Mouse (Mus musculus) Muller cell, postnatal 12 days (primary cell): ENCODE results near the gene Smyd1.
A peak's percentile ranks its signal among the peaks of the same experiment; 100 is the strongest.
"Not testable (repeated sequence)": the region's sequence is repeated elsewhere in the genome, so short reads cannot be mapped to it uniquely, and the experiment has no call there.

Experiments used
- DNase-seq: peaks from one replicate; pipeline ENCODE4 v3.0.0-alpha.2; 2015; ENCODE audit errors: inconsistent ontology term

Gene Smyd1

DNA sequence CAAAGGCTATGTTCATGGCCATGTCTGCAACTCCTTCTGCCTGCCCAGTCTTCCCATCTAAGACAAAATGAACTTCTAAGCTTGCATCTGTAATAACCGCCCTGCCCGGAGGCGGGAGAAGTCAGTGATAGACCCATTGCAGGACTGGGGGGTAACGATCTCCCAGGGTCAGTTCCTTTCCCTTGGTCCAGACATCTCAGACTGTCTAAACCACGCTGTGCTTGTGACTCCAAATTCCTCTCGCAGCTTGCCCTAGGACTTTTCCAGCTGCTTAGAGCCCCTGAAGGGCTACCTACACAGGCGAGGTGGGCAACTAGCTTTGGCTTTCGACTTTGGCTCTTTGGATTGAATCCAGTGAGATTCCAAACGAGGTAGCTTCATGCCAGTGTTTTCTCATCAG is 2.8 kb upstream of the Smyd1 start:
- DNase-seq: no peak

DNA sequence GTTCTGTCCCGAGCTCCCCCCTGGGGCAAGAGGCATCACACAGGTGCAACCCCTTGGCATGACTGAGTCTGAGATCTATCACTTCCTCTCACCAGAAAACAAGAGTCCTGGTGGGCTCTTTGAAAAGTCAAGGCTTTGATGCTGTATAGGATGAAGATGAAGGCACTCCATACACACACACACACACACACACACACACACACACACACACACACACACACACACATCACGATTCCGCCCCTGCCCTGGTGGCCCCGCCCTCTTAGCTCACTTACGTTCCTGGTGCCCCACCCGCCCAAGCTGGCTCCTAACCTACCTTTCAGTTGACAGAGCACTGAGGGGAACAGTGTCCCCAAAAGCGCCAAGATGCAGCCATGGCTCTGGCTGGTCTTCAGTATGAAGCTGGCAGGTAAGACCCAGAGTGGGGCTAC is 473 bp upstream of the Smyd1 start, which contains the start of gene Cd8b1:
TSS of gene Cd8b1 (plus strand) at position 298 of the 431 bp plus-strand sequence.
- no peak for DNase-seq

DNA sequence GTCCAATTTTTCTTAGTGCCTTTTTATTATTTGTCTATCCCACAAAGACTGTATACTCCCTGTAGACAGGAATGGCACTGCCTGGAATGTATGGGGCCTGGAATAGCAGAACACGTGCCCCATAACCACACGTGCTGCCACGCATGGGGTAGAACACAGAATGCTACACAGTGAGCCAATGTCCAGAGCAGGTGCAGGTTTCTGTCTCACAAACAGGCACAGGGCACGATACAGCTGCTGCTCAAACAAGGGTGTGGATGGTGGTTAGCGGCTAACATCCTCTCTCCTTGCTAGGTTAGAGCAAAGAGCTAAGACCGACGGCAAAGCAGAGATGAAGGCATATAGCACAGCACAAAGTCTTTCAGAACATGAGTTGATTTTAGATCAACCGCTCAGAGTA is 14.5 kb downstream of the Smyd1 start:
- no peak for DNase-seq

DNA sequence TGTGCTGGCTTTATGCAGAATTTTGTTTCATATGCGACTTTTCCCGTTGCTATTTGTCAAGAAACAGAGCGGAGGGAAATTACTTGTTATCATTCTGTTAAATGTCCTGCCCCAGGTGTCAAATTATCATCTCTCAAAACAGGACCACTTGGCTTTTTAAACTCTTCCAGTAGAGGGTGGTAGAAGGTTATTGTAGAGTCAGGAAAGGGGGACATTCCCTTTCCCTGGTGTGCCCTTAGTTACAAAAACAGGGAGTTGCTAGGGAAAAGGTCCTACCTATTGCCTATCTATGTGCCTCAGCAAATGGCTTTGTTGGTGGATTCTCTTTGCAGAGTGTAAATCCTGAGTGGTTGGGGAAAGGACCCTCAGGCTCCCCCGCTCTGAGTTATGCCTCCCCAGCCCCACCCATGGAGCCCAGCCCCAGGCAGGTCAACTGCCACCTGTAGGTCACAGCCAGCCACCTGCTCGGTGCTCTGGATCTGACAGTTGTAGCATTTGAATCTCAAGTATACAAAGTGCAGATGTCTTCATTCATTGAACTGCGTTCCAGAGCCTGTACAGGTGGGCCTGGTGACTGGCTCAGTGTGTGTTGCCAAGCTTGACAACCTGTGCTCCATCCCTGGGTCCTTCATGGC is 19.8 kb downstream of the Smyd1 start:
- no peak for DNase-seq

DNA sequence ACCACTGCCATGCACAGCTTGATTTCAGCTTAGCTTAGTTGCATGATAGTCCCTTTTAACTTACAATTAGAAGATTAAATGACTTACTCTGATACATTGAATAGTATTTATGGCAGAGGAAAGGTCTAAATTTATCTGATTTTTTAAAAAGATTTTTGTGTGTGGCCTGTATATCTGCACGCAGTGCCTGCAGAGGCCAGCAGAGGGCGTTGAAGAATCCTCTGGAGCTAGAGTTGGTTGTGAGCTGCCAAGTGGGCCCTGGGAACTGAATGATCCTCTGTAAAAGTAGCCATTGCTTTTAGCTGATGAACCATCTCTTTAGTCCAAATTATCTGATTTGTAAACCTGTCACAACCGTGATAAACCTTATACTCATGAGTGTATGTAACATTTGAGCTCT is 23.3 kb downstream of the Smyd1 start:
- DNase-seq: no peak

DNA sequence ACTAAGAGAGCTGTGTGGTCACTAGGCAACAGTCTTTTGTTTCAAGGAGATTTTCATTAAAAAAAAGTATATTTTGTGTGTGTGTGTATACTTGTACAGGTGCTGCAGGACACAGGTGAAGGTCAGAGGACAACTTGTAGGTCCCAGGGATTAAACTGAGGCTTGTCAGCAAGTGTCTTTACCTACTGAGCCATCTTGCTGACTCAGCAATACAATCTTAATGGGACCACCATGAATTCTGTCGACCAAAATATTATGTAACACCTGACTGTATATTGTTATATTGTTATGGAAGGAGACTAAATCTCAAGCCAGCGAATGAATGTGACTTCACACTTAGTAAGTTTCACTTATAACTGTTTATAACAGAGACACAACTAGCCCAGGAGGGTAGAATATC is 24.0 kb downstream of the Smyd1 start:
- DNase-seq: no peak

DNA sequence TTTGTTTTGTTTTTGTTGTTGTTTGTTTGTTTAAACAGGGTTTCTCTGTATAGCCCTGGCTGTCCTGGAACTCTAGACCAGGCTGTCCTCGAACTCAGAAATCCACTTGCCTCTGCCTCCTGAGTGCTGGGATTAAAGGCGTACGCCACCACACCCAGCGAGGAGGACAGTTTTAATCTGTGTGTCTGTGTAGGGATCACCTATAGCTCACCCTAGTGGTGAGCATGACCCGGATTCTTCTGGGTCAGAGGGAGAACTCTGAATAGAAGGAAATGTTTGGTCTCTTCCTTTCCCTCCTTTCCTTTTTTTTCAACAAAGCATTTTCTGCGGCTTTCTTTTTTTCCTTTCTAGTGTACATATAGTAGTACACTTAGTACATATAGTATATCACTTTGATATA is 26.7 kb downstream of the Smyd1 start:
- no peak for DNase-seq

DNA sequence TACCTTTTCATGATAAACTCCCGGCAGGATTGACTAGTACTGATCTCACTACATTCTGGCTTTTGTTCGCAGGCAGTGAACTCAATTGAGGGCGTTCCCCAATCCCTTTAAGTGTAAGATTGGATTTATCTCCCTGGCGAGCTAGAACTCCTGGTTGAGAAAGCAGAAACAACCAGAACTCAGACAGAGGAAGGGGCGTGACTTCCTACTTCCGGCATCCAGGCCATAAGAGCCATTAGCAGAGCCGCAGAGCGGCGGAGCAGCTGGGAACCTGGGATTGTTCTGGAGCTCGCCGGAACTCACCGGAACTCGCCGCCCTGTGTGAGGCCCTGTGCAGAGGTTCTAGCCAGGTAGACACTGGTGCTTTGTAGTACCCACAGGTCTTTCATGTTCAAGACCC is 28.5 kb downstream of the Smyd1 start:
- no peak for DNase-seq

DNA sequence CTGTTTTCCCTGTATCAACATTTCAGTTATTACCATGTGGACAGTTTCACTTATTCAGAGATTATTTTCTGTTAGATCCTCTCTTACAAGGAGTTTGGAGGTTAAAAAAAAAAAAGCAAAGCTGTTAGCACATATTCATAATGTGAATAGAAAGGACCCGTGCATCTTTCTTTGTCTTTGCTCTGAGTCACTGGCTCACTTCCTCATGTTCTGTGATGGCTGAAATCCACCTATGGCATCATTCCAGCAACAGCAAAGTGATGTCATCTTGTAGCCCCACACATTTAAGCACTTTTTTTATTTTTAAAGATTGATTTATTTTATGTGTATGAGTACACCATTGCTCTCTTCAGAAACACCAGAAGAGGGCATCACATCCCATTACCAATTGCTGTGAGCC is 42.6 kb downstream of the Smyd1 start:
- peak; percentile 72 for DNase-seq

DNA sequence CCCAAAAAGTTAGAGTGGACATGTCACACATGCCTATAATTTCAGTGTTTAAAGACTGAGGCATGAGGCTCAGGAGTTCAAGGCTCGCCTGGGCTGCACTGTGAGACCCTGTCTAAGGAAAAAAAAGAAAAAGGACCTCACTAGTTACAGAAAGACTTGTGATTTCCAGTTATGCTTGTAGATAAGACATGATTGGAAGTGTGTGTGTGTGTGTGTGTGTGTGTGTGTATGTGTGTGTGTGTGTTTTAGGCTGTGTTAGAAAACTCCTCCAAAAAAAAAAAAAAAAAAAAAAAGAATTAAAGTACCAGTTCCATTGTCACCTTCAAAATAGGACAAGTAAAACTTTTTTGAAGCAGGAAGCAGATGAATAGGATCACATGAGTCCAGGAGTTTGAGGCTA is 47.4 kb downstream of the Smyd1 start:
- no peak for DNase-seq

DNA sequence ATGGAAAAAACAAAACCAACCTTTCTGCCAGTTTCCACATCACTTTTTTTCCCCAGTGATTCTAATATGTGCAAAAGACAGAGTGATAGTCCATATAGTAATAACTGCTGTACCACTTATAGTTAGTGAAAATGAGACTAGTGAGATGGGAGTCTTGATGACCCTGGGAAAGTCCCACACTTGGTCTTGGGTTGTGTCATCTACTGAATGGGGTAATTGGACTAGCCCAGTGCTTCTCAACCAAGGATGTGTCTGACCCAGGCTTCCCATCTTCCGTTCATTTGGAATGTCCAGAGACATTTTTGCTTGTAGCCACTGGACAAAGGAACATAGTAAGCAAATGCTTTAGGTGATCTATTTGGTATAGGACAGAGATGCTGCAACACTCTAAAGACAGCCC is 48.3 kb downstream of the Smyd1 start:
- DNase-seq: no peak

DNA sequence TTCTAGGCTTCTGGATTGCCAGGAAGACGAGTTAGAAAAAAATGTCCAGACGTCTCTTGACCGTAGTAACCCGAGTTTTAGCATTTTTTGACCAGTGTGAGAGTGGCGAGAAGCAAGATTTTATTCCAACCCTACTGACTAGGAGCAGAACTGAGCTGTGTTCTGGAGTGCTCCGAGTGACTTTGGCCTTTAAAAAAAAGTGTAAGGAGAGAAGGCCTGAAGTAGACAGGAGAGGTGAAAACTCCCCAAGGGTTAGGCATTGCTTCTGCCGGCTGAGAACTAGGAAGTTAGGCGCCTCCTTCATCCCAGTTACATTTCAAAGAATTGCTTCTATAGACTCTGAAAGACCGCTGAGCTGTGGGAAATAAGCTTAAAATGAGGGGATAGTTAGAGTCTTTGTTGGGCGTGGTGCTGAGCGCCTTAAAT is 49.7 kb downstream of the Smyd1 start:
- DNase-seq: peak; percentile 39

DNA sequence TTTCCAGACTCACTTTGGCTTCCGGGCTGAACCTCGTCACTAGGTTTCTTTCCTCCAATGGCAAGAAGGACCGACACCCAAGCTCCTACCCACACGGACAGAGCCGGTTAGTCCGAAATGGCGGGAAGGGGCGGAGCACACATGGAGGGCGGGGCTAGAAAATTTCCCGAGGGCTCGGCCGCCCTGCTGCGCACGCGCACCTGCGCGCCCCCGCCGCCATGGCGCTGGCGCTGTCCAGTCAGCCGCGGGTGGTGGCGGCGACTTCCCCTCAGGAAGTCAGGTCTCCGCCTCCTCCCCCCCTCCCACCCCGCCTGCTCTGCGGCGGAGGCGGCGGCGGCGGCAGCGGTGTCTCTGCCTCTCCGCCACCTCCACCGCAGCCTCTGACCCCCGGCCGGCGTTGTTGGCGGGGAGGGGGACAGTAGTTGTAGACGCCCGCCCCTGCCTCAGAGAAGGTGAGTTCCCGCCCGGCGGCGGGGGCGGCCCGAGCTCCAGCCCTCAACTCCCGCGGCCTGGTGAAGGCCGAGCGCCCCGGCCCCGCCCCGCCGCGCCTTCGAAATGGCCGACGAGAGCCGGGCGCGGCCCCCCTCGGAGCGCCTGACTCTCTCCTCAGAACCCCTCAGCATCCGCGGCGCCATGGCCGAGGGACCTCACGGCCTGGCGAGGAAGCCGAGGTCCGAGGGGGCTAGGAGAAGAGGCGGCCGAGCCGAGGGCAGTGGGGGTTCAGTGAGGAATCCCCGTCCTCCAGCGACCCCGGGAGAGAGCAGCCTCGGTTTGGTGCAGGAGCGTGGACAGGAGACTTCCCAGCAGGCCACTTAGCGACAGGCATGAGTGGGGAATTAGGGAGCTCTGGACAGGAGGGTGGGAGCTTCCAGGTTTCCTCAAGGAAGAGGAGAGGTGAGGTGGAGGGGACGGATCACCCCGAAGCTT is 50.4 kb downstream of the Smyd1 start, which contains the start of gene Krcc1:
TSS of gene Krcc1 (plus strand) at position 289 of the 927 bp plus-strand sequence.
- peak; percentile 99 for DNase-seq

DNA sequence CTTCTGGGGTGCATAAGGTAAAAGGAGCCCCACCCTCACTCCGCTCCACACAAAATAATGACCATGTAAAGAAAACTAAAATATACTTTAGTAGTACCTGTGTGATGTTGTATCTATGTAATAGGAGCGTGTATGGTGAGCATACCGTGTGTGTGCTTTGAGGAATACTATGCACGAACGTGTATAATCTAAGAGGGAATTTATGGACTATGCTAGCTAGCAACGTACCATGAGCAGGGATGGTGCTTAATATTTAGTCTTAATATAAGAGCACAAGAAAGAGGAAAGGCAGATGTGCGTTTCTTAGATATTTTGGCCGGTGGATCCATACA is 51.0 kb downstream of the Smyd1 start:
- DNase-seq: no peak

DNA sequence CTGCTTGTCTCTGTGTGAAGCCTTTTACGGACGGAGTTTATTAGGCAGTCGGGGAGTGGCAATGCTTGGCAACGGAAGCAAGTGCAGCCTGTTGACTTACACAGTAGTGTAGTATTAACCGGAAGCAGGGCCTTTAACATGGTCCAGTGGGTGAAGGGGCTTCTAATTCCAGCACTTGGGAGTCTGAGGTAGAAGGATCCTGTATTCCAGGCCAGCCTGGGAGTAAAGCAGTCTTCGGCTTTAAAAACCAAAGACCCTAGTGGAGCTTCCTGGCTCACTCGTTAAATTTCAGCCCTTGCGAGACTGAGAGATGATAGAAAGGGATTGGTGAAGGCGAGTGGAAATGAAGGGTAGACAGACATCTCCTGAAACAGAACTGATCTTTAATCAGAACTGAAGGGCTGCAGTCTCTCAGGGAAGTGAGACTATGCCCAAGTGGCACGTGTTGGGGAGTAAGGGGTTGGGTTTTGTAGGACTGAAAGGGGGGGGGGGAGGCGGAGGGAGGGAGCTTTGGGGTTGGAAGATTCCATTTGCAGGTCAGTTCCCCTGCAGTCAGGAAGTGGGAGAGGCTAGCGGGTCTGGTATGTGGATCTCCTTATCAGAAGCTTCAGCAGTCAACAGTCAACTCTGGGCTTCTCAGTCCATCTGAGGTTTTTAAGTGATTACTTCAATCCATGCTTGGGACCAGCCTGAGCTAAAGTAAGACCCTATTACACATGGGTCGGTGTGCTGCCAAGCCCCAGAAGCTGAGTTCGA is 51.6 kb downstream of the Smyd1 start:
- DNase-seq: peak; percentile 69

DNA sequence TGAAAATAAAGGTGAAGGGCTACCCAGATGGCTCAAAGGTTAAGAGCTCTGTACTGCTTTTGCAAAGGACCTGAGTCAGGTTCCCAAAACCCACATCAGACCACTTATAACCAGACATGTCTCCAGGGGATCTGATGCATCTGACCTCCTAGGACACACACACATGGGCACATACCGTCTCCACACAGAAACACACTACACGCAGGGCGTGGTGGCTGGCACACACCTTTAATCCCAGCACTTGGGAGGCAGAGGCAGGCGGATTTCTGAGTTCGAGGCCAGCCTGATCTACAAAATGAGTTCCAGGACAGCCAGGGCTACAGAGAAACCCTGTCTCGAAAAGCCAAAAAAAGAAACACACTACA is 52.4 kb downstream of the Smyd1 start:
- not testable (repeated sequence) for DNase-seq

DNA sequence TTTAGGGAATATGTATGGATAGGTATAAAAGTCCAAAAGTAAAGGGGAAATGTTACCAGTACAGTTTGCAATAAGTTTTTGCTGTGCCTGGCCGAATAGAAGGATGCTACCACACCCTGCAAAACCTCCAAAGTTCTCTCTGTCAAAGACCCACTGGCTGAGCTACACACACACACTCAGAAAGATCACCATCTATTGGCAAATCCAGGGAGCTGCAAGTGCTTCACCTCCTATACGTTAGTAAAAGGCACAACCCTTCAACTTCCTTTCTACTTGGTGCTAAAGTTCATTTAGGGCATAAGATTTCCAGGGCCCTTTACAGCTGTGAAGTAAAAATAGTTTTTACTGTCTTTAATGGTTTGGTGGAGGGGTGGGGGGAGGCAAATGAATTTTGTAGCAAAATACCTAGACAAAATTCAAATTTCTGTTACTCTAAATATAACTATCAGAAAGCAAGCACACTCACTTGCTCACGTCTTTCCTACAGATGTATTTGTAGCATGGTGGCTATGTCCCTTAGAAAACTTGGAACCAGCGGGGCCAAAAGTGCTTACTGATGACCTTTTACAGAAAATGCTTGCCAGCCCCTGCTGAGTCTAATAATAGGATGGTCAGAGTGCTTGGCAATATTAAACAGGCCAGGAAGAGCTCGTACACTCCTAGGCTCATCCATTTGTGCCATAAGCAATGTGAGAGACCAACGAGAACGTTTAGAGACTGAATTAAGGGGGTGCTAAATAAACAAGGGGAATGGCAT is 52.9 kb downstream of the Smyd1 start:
- no peak for DNase-seq

DNA sequence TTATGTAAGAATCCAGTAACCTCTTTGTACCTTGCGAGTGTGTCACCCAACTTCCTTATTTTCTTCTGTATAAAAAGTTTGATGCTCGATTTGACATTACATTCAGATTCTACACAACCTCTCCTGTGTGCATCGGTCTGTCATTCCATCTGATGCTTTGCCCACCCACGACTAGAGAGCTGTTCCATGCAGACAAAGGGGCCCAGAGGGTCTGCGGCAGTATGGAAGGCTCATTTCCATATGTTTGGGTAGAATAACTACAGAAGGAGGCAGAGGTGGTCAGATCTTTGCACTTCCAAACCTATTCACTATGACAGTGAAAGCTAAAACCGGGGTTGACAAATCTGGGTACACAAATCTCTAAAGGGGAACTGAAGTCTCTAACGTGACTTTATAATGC is 54.4 kb downstream of the Smyd1 start:
- not testable (repeated sequence) for DNase-seq

DNA sequence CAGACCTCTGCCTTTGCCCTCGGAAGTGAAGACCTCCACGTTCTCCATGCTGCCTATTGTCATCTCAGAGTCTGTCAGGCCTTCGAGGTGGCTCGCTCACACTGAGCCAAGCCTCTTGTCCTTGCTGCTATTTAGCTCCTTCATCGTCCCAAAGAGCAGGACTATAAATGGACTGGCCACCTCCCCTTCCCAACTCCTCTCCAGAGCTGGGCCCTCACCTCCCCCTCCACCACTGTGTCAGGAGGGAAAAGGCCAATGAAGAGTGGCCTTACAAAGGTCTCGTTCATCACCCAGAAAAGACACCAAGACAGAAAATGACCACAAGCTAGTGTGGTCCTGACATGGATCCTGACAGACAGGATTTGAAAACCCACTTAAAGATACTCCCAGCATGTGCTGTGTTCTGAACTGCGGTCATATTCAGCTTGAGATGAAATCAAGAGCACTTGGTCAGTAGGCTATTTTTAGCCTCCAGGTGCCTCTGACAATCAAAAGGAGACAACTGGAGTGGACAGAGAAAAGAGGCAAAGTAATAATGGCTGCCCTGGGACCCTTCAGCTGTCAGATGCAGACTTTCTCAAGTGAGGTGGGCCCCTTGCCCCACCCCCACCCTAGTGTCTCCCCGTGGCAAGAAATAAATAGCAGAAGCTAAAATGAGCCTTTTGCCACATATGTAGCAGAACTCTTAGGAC is 59.7 kb downstream of the Smyd1 start:
- DNase-seq: no peak

DNA sequence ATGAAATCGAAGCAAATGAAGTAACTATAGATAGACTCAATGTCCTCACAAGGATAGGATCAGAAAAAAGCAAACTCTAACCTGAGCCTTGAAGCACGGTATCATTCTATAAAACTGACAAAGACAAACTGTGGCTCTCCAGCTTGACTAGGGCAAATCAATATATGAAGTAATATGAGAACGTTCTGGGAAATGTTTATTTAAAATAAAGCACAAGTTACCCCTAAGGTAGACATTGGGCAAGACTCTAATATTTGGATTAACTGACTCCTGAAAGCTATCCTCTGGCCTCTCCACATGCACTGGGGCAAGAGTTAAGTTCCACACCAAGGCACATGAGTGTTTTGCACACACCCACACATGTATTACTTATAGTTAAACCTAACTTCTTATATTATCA is 61.0 kb downstream of the Smyd1 start:
- no peak for DNase-seq

DNA sequence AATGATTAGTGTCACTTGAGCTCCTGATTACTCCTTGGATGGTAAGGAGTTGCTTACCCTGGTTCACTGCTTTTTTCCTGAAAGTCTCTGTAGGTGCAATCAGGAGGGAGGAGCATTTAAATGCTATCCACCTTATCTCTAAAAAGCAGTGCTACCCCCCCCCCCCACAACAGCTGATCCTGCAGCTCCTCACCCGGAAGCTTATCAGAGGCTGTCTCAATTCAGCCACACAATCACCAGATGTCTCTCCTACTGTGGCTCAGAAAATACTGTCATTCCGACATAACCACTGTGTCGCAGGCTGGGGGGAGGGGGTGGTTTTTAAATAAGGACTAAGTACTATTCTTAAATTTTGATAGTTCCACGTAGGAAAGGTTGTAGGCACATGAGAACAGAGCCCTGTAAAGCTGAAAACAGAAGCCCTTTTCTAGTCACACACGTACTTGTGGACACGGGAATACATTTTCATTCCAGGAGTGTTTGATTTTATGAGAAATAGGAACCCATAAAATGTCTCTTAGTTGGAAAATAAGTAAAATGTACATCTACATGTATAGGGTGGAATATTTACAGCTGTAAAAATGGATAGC is 61.9 kb downstream of the Smyd1 start:
- DNase-seq: no peak
